Mouse (Mus musculus): ENCODE results near the gene Itsn1.

- TF ChIP-seq CTCF (IDR thresholded peaks at IDR 0.05) (no peak), EP300 (IDR thresholded peaks at IDR 0.05) (no peak)
Measured at GRCm38 (mm10) chr16:91764414-91764813, 35.3 kb downstream of the Itsn1 start.
